Mouse (Mus musculus) limb, embryonic 12.5 days (tissue): ENCODE measurements at regions not wholly inside any gene's neighbourhood (a gene's known extent, or its start where the extent isn't known, plus 50 kb on each side); places are given as distances from the start of the nearest gene placed in this dataset.
A peak's percentile ranks its signal among the peaks of the same experiment; 100 is the strongest.

Experiments
- ATAC-seq: fragments of 200-750 bp; cut with Nextera tagmentation; 2 replicates; pipeline ENCODE4 v1.8.0; 2017; ENCODE audit warnings: low read depth, moderate TSS enrichment; ENCODE audit not compliant: insufficient number of reproducible peaks, insufficient read depth, low FRiP score, low TSS enrichment
- H3K27ac ChIP-seq: fragments of 300-500 bp; sonication (generic); 2 replicates; pipeline ENCODE4 v1.5.1; 2016; ENCODE audit warnings: mild to moderate bottlenecking, moderate library complexity
- H3K27me3 ChIP-seq: fragments of 300-500 bp; sonication (generic); 2 replicates; pipeline ENCODE4 v1.6.1; 2016; ENCODE audit warnings: mild to moderate bottlenecking, moderate library complexity
- H3K36me3 ChIP-seq: fragments of 300-500 bp; sonication (generic); 2 replicates; pipeline ENCODE4 v1.6.1; 2016; ENCODE audit warnings: mild to moderate bottlenecking, moderate library complexity
- H3K4me1 ChIP-seq: fragments of 300-500 bp; sonication (generic); replicated peaks from 2 replicates; pipeline ENCODE4 v1.6.1; 2016
- H3K4me2 ChIP-seq: fragments of 300-500 bp; sonication (generic); 2 replicates; pipeline ENCODE4 v1.6.1; 2016; ENCODE audit warnings: mild to moderate bottlenecking, moderate library complexity
- H3K4me3 ChIP-seq: fragments of 300-500 bp; sonication (generic); replicated peaks from 2 replicates; pipeline ENCODE4 v1.5.1; 2016; ENCODE audit warnings: mild to moderate bottlenecking
- H3K9ac ChIP-seq: fragments of 300-500 bp; sonication (generic); replicated peaks from 2 replicates; pipeline ENCODE4 v1.6.1; 2016; ENCODE audit warnings: mild to moderate bottlenecking, moderate library complexity
- H3K9me3 ChIP-seq: fragments of 300-500 bp; sonication (generic); 2 replicates; pipeline ENCODE4 v1.6.1; 2016; ENCODE audit warnings: mild to moderate bottlenecking, moderate library complexity
- WGBS: fragments of 180-500 bp; shearing (Covaris S2); methylation state at CpG from one replicate; pipeline ENCODE4 v1.1.7; 2016; 5-methylcytosine and 5-hydroxymethylcytosine counted together

DNA sequence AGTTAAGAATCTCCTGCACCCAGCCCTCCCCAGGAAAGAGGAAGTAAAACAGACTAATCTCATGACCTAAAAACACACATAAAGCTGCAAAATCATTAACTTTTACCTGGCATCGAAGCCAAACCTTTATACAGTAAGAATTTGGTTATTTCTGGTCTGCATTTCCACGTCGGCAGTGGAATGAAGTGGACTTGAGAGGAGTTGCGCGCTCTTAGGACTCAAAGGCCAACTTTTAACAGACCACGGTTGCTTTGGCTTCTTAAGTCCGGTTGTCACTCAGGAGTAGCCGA is 159.2 kb upstream of the Nrip1 start:
- Histone ChIP-seq H3K9me3 (no peaks in the 10 kb centered on the region), H3K4me3 (no peak overlapping the region), H3K9ac (no peak overlapping the region), H3K36me3 (no peaks in the 10 kb centered on the region), H3K4me1 (peaks cover 9% of the 10 kb centered on the region), H3K27me3 (no peaks in the 10 kb centered on the region), H3K27ac (no peak overlapping the region), H3K4me2 (no peak overlapping the region)
- no peak for ATAC-seq
- 82% methylated on average over 8 of the region's 8 CpGs for WGBS

DNA sequence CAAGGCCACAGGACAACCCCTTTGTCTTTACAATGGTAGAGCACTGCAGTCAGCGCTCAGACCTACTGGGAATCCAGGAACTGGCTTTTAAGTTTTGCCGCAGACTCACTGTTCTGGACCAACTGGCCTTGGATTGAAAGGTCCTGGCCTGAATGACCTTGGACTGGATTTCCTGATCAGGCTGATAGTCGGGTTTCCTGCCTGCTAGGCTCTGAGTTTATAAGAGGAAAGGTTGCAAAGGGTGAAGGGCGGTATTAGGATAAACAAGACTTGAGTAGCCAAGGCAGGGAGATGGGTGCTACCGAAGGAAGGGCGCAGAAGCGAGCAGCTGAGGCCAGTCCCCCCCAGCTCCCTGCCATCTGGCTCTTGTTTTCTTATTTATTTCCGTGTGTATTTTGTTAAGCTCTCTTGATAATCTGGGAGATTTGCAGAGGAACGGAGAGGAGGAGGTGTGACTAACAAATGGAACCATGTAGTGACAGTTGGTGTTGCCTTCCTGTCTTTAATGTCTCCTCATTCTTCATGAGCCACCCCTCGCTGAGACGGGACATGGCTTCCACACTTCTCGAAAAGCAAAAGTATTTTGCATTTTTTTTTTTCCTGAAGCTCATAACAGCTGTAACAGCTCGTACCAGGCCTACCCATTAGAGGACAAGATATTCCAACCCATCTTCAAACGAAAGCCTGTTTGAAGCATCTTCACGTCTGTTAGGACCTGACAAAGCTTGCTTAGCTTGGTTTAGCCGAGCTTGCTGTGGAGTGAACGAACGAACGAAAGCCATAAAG is 158.7 kb upstream of the Nrip1 start:
- H3K36me3 ChIP-seq, result no peaks in the 10 kb centered on the region
- WGBS, result 52% methylated on average over 19 of the region's 19 CpGs
- H3K27ac ChIP-seq, result no peak overlapping the region

DNA sequence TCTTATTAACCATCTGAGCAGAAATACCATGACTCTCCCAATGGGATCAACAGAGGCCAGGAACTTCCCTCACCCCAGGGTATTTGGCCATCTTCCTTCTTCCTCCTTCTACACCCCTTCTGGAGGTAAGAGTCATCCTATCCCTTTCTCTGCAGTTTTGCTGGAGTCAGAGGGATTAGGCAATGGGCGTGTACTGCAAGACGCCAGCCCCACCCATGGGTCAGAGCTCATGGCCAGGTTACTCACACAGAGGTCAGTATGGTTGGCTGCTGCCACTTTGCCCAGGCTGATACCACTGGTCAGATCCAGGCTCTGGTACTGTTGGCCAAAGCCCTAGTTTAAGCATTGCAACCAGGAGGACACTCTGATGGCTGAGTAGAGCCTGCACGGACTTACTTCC is 157.3 kb upstream of the Nrip1 start:
- no peak for ATAC-seq
- Histone ChIP-seq H3K27ac (no peak overlapping the region), H3K9me3 (no peaks in the 10 kb centered on the region), H3K9ac (no peak overlapping the region), H3K4me1 (peaks cover 9% of the 10 kb centered on the region), H3K27me3 (no peaks in the 10 kb centered on the region), H3K36me3 (no peaks in the 10 kb centered on the region), H3K4me3 (no peak overlapping the region), H3K4me2 (no peak overlapping the region)
- WGBS, result 93% methylated on average over 3 of the region's 3 CpGs

More for the DNA sequence above, 158.7 kb upstream of the Nrip1 start:
- Histone ChIP-seq H3K9me3 (no peaks in the 10 kb centered on the region), H3K27me3 (no peaks in the 10 kb centered on the region), H3K4me3 (no peak overlapping the region), H3K9ac (no peak overlapping the region; the same call in 1 of the 2 replicates), H3K4me2 (no peak overlapping the region), H3K4me1 (peaks cover 9% of the 10 kb centered on the region)
- no peak for ATAC-seq

DNA sequence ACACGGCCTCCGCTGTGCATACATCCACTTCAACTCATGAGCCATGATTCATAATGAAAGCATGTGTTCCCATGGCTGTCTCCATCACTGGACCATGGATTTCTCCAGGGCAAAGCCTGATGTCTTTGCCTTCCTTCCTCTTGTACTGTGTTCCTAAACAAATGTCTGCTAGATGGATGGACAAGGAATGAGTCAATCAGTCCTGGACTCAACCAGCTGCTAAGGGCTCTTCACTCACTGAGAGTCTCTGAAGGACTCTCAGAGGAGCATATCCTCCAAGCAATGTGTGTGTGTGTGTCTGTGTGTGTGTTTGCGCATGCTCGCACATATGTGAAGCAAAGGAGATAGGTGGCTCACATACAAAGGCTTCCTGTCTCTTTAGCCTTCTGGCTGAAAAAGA is 156.0 kb upstream of the Nrip1 start:
- Histone ChIP-seq H3K27me3 (no peaks in the 10 kb centered on the region), H3K4me1 (peaks cover 14% of the 10 kb centered on the region), H3K9ac (no peak overlapping the region), H3K27ac (no peak overlapping the region), H3K9me3 (no peaks in the 10 kb centered on the region), H3K36me3 (no peaks in the 10 kb centered on the region), H3K4me3 (no peak overlapping the region), H3K4me2 (no peak overlapping the region)
- no peak for ATAC-seq
- 96% methylated on average over 4 of the region's 4 CpGs for WGBS

DNA sequence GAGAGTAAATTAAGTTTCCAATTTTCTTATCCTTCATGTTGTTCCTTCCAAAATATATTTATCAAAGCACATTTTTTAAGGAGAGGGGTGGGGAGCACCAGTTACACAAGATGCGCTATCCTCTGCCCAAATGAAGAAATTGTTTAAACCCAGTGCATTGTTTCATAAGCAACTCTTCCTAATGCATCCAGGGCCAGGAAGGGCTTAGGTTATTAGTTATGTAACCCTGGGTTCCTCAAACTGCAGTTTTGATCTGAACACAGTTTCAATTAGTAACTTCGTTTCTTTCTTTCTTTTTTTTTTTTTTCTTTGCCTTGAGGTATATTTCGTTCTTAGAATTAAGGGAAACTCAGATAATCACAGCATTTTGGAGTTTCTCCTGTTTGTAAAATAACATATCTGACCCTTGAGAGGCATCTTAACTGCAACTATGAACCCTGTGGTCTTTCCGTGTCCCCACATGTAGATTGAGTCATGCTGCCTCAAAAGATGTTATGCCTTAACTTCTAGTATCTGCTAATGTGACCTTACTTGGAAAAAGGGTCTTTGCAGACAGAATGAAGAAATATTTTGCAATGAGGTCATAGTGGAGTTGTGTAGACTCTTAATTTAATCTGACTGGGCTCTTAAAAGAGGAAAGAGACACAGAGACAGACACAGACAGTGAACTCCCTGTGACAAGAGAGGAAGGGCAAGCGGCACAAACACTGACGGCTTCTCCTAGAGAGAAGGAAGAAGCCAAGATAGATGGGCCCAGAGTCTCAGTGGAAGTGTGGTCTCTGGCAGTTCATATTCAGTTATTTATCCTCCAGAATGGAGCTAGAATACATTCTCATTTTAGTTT is 153.7 kb upstream of the Nrip1 start:
- H3K9me3 ChIP-seq, result no peaks in the 10 kb centered on the region
- 87% methylated on average over 6 of the region's 6 CpGs for WGBS
- H3K4me3 ChIP-seq, result no peak overlapping the region
- H3K9ac ChIP-seq, result no peak overlapping the region
- peaks cover 12% of the 10 kb centered on the region for H3K4me1 ChIP-seq
- H3K36me3 ChIP-seq, result no peaks in the 10 kb centered on the region
- H3K4me2 ChIP-seq, result no peak overlapping the region
- no peak for ATAC-seq
- no peak overlapping the region for H3K27ac ChIP-seq
- no peaks in the 10 kb centered on the region for H3K27me3 ChIP-seq

DNA sequence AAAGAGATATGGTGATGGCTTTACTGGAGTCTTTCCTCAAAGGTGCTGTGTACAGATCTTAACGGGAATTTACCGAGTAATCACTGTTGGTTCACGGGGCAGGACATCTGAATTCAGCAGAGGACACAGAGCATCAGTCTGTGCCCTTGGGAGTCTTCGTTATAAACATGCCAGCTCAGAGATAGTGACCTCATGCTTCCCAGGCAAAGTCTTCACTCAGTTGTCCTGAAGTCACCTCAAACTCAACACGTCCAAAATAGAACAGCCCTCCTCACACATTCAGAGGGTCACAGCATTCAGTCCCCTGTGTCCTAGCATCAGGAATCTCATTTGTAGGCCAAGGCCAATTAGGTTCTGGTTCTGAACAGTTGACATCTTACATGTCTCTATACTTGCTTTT is 151.9 kb upstream of the Nrip1 start:
- WGBS, result 80% methylated on average over 5 of the region's 5 CpGs
- H3K4me3 ChIP-seq, result no peak overlapping the region
- no peaks in the 10 kb centered on the region for H3K9me3 ChIP-seq
- no peaks in the 10 kb centered on the region for H3K36me3 ChIP-seq
- ATAC-seq, result no peak
- no peaks in the 10 kb centered on the region for H3K27me3 ChIP-seq
- H3K4me1 ChIP-seq, result peaks cover 5% of the 10 kb centered on the region
- no peak overlapping the region for H3K9ac ChIP-seq
- H3K27ac ChIP-seq, result no peak overlapping the region
- H3K4me2 ChIP-seq, result no peak overlapping the region

DNA sequence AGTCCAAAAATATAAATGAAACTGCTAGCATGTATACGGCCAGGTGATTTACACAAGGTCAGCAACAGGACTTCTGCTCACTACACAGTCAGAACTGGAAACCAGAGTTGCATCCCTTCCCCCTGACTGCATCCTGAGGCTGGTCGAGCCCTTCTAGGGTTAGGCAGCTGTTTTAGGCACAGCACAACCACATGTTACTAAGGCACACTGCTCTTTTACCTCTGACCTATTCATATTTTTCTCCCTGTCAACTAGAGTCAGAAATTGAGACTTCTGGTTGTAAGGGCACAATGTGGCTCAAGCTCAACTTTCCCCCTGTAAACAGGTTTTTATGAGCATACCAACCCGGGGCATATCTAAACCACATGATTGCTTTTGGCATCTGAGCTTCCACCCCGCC is 151.3 kb upstream of the Nrip1 start:
- Histone ChIP-seq H3K36me3 (no peaks in the 10 kb centered on the region), H3K27ac (no peak overlapping the region), H3K4me2 (no peak overlapping the region), H3K9ac (no peak overlapping the region), H3K9me3 (no peaks in the 10 kb centered on the region), H3K27me3 (no peaks in the 10 kb centered on the region), H3K4me1 (peaks cover 5% of the 10 kb centered on the region), H3K4me3 (no peak overlapping the region)
- no peak for ATAC-seq
- 36% methylated on average over 4 of the region's 4 CpGs for WGBS

DNA sequence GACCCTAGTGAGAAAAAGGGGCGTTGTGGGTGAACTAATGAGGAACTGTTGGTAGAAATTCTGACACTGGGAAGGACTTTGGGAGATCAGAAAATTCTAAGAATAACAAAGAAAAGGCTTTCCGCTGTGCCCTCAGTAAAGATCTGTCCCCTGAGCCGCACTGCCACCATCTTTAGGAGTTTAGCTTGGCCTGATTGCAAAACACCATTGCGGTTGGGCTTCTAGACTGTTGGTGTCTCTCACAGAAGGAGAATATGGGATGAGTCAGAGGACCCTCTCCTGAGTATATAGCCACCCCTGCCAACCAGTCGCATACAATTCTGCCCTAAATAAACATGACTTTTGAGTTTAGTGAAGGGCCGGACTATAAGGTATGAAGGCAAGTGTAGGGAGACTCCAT is 147.5 kb upstream of the Nrip1 start:
- Histone ChIP-seq H3K4me1 (peaks cover 5% of the 10 kb centered on the region), H3K9me3 (no peaks in the 10 kb centered on the region), H3K4me2 (no peak overlapping the region), H3K9ac (no peak overlapping the region), H3K27me3 (no peaks in the 10 kb centered on the region), H3K36me3 (no peaks in the 10 kb centered on the region), H3K4me3 (no peak overlapping the region), H3K27ac (no peak overlapping the region)
- 95% methylated on average over 6 of the region's 6 CpGs for WGBS
- no peak for ATAC-seq

DNA sequence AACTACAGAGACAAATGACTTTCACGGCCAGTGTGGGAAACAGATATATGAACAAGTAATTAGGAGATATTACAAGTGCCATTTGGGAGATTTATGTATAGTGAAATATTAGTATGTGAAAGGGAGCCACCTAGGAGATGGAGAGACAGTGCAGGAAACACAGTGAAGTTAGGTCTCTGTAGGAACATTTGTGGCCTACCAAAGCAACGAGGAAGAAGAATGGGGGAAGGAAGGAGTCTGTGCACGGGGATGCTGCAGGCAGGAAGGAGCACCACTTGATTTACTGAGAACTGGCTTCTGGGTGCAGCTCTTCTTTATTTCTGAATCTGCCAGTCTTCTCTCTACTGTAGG is 147.0 kb upstream of the Nrip1 start:
- no peaks in the 10 kb centered on the region for H3K9me3 ChIP-seq
- no peak overlapping the region for H3K4me2 ChIP-seq
- 74% methylated on average over 3 of the region's 3 CpGs for WGBS
- H3K4me1 ChIP-seq, result peaks cover 5% of the 10 kb centered on the region
- ATAC-seq, result no peak
- H3K27ac ChIP-seq, result no peak overlapping the region
- H3K4me3 ChIP-seq, result no peak overlapping the region
- H3K36me3 ChIP-seq, result no peaks in the 10 kb centered on the region
- no peaks in the 10 kb centered on the region for H3K27me3 ChIP-seq
- no peak overlapping the region for H3K9ac ChIP-seq

DNA sequence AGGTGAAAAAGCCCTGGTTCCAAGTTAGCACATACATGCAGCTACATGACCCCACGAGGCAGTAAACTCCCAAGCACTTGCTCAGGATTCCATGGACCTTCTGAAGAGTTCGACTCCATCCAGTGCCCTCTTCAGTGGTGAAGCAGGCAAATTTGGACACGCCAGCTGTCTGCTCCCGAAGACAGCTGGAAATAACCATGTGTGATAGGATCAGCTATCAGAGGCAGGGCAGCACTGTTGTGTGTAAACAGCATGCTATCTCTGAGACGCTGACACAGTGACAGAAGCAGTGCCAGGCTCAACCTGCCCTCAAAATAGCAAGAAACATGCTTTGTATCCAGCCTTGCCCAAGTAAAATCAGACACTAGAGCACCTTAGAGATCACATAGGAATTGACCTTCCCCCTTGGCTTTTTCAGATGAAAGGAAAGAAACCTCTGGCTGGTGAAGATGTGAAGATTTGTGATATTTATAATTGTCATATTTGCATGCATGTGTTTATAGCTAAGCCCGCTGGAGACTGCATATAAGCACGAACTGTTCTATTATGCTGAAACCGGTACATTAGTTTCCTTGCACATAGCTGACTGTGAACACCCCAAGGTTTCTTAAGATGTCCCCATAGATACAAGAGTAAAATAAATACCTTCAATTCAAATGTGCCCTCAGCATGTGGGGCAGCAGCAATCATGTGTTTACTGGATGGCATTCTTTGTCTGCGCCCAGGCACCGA is 146.4 kb upstream of the Nrip1 start:
- Histone ChIP-seq H3K27ac (no peak overlapping the region), H3K4me3 (no peak overlapping the region), H3K9ac (no peak overlapping the region), H3K36me3 (no peaks in the 10 kb centered on the region), H3K4me1 (peaks cover 4% of the 10 kb centered on the region), H3K9me3 (no peaks in the 10 kb centered on the region), H3K27me3 (no peaks in the 10 kb centered on the region), H3K4me2 (no peak overlapping the region)
- 88% methylated on average over 10 of the region's 10 CpGs for WGBS
- ATAC-seq, result no peak

DNA sequence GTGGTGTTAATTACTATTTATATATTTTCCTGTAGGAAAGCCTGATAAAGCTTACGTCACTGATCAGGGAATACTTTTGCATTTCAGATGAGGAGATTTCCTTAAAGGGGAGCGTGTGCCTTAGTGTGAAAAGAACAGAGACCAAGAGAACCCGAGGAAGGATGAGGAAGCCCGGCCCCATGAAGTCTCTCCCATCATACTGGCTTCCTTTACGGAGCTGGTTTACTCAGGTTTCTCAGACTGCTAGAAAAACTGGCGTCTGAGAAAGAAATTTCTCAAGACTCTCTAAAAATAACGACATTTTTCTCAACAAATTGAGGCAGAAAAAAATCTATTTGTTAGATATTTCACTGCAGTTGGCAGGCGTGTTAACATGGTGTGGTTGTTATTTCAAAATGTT is 137.2 kb upstream of the Nrip1 start:
- no peaks in the 10 kb centered on the region for H3K9me3 ChIP-seq
- H3K9ac ChIP-seq, result no peak overlapping the region
- H3K4me1 ChIP-seq, result 0 out of 2 replicates have a peak, but pooled peaks cover 5% of the 10 kb centered on the region
- H3K27ac ChIP-seq, result no peak overlapping the region
- H3K27me3 ChIP-seq, result no peaks in the 10 kb centered on the region
- H3K4me3 ChIP-seq, result no peak overlapping the region
- no peaks in the 10 kb centered on the region for H3K36me3 ChIP-seq
- H3K4me2 ChIP-seq, result peak overlapping the region; percentile 17; the same call in 1 of the 2 replicates
- no peak for ATAC-seq
- WGBS, result 44% methylated on average over 8 of the region's 8 CpGs
